Mouse (Mus musculus) spleen, postnatal 36 days (tissue): ENCODE measurements around the gene Utp3.
"Not testable (repeated sequence)": the region's sequence is repeated elsewhere in the genome, so short reads cannot be mapped to it uniquely, and the experiment has no call there.

Source experiments
- DNase-seq, 2 experiments: peaks; one replicate each; pipeline ENCODE4 v3.0.0; 2022; ENCODE audit warnings: low spot score in 2 of 2, mixed read lengths in 1 of 2

Utp3 gene

DNA sequence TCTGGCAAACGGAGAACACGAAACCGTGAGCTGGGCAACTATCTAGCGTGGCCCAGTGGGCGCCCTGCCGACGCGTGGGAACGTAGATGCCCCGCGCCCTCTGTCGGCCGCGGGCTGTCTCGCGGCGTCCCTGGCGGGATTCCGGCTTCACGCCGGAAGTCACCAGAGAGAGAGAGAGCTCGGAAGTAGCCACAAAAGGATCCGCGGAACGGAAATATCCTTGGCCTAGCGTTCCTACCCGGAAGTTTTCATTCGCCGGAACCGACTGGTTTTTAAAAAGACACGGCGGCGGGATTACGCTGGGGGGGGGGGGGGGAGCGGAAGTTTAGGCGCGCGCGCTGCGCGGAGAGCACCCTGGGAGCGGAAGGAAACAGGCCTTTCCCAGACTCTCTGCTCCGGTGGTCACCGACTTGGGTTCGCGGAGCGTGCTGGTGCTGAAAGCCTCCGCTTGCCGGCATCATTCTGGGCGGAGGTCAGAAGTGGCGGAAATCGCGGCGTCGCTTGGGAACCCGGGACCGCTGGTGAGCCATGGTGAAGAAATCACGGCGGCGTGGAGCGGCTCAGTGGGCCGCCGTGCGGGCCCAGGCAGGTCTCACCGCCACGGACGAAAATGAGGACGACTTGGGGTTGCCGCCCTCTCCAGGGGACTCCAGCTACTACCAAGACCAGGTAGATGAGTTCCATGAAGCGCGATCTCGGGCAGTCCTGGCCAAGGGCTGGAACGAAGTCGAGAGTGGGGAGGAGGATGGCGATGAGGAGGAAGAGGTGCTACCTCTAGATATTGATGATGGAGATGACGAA is at the start of gene Utp3:
Gene Utp3, plus strand, starts transcription at position 377 of the 801 bp plus-strand sequence.
- DNase-seq = peak; percentile 90 to 94

DNA sequence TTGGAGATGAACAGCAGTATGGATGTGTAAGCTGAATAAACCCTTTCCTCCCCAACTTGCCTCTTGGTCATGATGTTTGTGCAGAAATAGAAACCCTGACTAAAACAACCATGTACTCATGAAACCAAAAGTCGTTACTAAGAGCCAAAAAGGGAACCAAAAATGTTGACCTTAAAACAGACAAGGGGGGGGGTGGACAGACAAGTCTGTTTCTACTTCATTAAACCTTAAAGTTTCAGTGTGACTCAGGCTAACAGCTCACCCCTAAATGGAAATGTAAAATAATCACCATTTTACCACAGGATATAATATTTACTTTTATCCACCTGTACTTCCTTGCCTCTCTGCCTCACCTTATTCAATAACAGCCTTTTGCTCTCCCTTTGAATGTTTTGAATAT is 45.7 kb upstream of the Utp3 start:
- no peak for DNase-seq

DNA sequence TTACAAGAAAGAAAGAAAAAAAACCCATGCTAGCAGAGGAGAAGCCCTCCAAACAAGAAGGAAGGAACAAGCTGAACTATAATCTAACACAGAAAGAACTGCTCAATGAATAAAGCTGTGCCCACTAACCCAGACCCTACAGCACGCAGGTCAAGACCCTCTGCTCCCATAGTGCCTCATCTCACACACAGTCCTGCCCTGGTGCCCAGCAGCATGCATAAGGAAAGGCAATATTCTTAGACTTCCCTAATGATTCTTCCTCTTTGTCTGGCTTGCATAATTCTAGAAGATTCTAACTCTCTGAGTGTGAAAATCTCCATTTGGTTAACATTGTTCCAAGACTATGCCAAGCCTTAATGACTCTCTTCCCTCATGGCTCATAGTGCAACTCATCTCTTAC is 45.3 kb upstream of the Utp3 start:
- DNase-seq = no peak

- peak; percentile 11 to 27 for DNase-seq
Measured at GRCm38 (mm10) chr5:88519232-88519631, 35.0 kb upstream of the Utp3 start.

GRCm38 (mm10) chr5:88527657-88528056 is 26.6 kb upstream of the Utp3 start, which contains the start of gene Jchain:
TSS of gene Jchain (minus strand) at chr5:88527891.
- no peak for DNase-seq

DNA sequence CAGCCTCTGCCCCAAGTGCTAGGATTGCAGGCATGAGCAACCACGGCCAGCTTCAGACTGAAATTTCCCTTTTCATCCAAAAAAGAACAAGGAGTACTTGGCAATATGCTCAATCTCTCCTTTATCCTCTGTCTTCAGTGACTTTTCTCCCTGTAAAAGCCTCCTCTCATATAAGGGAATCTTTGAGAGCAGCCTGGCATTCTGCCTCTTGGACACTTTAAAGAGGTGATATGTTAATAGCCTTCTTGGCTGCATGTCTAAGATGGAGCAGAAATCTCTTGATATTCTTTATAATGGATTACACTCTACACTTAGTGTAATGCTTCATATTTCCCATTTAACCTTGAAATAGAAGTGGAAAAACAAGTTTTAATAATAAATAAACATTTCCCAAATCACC is 23.4 kb upstream of the Utp3 start:
- DNase-seq = no peak

GRCm38 (mm10) chr5:88534697-88535096 is 19.6 kb upstream of the Utp3 start:
- DNase-seq = no peak

DNA sequence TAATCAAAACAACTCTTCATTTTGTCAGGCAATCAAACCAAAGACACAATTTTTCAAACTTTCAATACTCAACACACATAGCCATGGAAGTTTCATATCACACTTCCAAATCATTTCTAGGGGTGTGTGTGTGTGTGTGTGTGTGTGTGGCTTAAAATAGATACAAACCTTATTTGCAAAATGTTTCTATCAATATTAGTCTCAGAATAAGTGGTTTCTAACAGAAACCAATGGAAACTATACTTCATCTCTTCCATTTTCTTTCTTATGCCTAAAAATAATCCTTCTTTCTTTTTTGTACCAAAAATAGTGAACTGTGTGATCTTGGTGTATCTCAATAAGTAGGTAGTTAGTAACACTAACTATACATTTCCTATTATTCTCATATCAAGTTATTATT is 13.4 kb upstream of the Utp3 start:
- no peak for DNase-seq

DNA sequence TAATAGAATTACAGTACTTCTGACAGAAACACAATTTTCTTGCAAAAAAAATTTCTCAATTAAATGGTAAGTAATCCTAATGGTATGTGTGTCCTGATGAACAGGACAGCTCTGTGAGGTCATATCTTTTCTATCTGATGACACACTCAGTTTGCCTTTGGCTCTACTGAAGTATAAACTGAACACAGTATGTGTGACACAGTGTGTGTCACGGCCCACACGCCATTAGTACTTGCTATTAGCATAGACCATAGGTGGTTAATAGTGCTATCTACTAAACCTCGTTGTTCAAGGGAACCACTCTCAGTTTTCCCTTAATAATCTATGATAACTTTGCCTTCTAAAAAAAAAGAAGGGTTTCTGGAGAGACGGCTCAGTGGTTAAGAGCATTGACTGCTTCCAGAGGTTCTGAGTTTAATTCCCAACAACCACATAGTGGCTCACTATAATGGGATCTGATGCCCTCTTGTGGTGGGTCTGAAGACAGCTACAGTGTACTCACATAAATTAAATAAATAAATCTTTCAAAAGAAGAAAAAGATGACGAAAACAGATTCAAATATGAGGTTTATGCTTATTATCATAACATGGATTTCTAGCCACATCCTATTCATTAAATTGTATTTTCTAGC is 11.5 kb upstream of the Utp3 start:
- peak; percentile 24 to 27 for DNase-seq

GRCm38 (mm10) chr5:88544411-88544810 is 9.9 kb upstream of the Utp3 start:
- DNase-seq = not testable (repeated sequence)

GRCm38 (mm10) chr5:88545536-88545935 is 8.7 kb upstream of the Utp3 start:
- DNase-seq = no peak

- no peak for DNase-seq
Measured at GRCm38 (mm10) chr5:88553271-88554085, 784 bp upstream of the Utp3 start.

GRCm38 (mm10) chr5:88558991-88559390 is 4.7 kb downstream of the Utp3 start:
- DNase-seq = no peak

DNA sequence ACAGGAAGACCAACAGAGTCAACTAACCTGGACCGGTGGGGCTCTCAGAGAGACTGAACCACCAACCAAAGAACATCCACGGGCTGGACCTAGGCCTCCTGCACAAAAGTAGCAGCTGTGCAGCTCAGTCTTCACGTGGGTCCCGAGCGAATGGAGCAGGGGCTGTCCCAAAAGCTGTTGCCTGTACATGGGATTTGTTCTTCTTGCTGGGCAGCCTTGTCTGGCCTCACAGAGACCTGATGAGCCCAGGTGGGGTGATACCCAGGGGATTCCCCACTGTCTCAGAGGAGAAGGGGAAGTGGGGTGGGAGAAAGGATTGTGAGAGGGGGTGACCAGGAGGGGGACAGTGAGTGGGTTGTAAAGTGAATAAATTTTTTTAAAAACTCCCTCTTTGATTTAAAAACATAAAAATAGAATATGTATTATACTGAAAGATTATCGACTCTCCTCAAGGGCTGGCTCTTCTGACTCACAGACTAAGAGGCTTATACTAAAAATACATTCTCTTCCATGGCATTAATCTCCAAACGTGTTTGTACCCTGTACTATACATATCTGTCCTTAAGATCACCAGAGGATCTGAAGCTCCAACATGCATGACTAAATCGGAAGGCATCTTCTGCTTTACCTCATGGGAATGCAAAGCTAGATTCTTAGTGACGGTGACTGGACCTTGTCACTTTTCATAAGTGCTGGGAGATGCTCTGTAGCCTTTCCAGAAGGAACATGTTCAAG is 7.0 kb downstream of the Utp3 start:
- DNase-seq = peak in 1 of 2 experiments; percentile 25

GRCm38 (mm10) chr5:88562863-88563780 is 8.9 kb downstream of the Utp3 start:
- no peak for DNase-seq

DNA sequence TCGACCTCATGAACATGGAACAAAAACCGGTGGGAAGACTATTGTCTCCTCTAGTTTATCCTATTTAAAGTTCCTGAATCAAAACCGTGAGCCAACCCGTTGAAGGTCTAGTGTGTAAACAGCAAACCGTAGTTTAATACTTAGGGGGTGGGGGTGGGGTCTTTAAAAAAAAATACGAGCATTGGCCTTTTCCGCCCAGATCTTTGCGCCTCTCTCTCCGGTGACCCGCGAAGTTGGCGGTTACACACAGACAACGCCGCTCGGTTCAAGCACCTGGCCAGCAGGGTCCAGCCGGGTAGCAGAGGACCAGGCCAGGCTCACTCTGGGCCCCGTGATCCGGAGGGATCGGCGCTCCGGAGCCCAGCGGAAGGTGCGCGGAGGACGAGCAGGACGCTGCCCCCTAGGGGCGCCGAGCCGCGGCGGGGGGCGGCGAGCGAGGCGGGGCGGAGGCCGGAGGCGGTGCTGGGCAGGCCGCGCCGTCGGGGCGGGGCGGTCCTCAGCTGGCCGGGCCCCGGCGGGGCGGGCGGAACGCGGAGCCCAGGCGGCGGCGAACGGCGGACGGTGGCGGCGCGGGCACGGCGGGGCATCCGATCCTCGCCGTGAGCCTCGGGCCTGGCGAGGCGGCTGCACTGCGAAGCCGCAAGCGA is 10.4 kb downstream of the Utp3 start, which contains the start of gene Rufy3:
Gene Rufy3, plus strand, starts transcription at position 540 of the 647 bp plus-strand sequence.
- peak; percentile 81 to 85 for DNase-seq

- peak; percentile 30 to 37 for DNase-seq
Measured at GRCm38 (mm10) chr5:88565148-88566033, 11.1 kb downstream of the Utp3 start.

DNA sequence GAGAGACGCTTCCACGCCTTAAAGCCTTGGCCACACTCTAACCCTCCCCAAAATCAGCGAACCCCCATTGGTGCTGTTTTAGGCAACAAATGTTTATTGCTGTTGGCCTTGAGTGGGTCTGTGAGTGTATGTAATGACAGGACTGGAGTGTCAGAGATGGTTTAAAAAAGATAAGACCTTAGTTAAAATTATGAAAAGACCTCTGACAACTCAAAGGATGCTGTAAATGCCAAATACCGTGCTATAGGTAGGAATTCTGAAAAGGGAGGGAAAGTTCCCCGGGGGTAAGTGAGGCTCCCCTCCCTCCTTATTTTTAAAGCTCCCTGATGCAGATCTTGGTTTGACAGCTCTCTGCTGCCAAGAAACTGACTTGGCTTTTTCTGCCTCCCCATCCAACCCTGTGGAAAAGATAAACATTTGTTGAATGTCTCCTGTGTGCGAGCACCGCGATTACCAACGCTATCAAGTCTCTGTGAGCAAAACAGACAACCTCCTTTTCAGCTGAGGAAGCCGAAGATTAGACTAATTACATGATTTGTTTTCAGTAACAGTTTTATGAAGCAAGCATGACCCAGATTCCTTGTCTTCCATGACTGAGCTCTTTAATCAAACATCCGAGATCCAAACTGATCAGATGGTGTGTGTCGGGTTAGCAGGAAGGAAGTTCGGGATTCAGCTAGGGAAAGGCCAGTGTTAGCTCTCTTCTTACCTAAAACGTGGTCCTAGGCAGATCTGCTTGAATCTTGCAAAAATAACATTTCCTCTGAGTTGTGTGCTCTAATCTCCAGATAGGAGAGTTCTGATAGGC is 12.0 kb downstream of the Utp3 start:
- no peak for DNase-seq
